Mouse (Mus musculus): ENCODE results near the gene Med31.
"Not testable (repeated sequence)": the region's sequence is repeated elsewhere in the genome, so short reads cannot be mapped to it uniquely, and the experiment has no call there.

Med31 gene

DNA sequence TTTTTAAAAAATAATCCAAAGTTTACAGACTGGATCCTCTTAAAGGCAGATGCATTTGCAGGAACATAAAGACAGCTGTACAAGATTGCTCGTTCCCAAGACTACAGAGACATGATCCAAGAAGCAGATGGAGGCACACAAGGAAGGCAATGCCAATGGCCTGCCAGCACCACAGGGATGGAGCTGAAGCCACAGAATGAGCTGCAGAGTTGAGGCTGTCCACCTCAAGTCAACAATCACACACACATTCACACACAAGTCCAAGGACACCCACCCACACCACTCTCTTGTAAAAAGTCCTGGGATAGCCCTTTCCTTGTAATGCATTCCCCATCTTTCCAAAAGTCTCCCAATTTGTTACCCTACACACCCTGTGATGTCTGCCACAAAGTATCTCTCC is 12.0 kb downstream of the Med31 start:
- DNase-seq (ENCODE audit: low read depth), result no peak

GRCm38 (mm10) chr11:72196506-72196905 is 18.9 kb downstream of the Med31 start:
- DNase-seq (ENCODE audit: low read depth), result no peak

GRCm38 (mm10) chr11:72194259-72194658 is 21.1 kb downstream of the Med31 start:
- DNase-seq (ENCODE audit: low read depth), result no peak

GRCm38 (mm10) chr11:72190857-72191256 is 24.5 kb downstream of the Med31 start:
- no peak for DNase-seq (ENCODE audit: low read depth)

DNA sequence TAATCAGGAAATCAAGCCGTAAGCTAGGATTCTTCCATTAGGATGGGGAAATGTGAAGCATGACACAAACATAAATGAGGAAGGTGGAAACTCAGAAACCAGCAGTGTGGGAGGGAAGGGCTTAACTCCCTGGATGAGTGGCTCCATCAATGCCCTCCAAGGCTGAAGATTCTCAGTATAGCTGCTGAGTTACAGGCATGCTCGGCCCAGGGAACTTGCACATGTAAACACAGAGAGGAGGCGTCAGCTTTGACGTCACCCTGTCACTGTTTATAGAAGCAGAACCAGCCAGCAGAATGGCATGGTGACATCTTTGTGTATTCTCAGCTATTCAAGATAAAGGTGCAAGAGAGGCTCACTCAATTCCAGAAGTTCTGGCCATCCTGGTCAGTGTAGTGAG is 31.1 kb downstream of the Med31 start:
- no peak for DNase-seq (ENCODE audit: low read depth)

DNA sequence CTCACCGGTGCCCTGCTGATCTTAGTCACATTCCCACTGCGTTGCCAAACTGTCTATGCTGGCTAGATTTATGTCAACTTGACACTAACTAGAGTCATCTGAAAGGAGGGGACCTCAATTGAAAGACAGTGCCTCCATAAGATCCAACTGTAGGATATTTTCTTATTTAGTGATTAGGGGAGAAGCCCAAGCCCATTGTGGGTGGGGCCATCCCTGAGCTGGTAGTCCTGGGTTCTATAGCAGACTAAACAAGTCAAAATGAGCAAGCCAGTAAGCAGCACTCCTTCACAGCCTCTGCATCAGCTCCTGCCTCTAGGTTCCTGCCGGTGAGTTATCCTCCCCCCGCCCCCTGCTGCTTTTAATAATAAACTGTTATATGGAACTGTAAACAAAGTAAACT is 34.3 kb downstream of the Med31 start:
- DNase-seq (ENCODE audit: low read depth), result no peak

- no peak for DNase-seq (ENCODE audit: low read depth)
These were observed 34.8 kb downstream of the Med31 start for GRCm38 (mm10) chr11:72180556-72180955.

GRCm38 (mm10) chr11:72176553-72176952 is 38.8 kb downstream of the Med31 start:
- DNase-seq (ENCODE audit: low read depth), result no peak

DNA sequence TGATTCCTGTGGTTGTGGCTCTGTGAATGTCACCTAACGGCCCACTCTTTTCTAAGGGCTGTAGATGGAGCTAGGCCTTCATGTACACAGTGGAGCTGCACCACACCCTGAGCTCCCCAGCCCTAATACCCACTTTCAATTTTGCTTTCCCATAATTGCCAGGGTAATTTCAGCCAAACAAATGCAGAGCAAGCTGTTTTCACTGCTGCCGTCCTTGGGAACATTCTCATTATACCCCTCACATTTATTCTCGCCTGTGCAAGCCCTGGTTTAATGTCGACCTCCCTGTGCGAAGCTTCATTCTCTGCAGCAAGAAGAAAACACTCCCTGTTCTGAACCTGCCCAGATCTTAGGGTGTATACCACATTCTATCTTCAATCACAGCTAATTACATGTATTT is 39.4 kb downstream of the Med31 start:
- DNase-seq (ENCODE audit: low read depth), result no peak

- no peak for DNase-seq (ENCODE audit: low read depth)
These were observed 40.7 kb downstream of the Med31 start for GRCm38 (mm10) chr11:72174721-72175120.

GRCm38 (mm10) chr11:72173506-72173905 is 41.9 kb downstream of the Med31 start:
- DNase-seq (ENCODE audit: low read depth), result no peak

- DNase-seq (ENCODE audit: low read depth), result not testable (repeated sequence)
These were observed 43.5 kb downstream of the Med31 start for GRCm38 (mm10) chr11:72171906-72172305.

DNA sequence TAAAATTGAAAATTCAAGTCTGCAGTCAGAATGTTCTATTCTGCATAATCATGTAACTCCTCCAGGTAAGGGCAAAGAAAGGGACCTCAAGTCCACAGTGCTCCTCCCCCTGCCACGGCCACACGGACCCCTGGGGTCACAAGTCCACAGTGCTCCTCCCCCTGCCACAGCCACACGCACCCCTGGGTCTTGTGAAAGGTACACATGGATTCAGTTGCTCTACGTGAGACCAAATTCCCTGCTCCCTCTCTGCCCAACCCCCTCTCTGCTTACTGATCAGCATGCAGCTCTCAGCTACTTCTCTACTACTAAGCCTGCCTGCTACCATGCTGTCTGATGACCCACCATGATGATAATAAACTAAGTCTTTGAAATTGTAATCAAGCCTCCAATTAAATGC is 45.5 kb downstream of the Med31 start:
- DNase-seq (ENCODE audit: low read depth), result no peak

DNA sequence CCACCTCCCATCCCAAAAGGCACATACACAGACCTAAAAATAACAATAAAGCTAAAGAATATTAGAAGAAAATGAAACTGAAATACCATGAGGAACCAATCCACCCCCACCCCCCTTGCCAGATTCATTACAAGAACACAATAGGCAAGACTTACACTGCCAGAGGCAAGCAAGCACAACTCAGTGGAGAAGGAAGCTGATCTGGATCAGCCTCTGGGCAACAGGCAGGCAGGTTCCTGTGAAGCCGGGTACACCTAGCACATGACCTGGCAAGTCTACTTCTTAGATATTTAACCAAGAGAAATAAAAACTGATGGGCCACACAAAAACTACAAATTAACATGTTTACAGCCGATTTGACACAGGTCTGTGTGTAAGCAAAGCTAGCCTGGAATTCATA is 52.2 kb downstream of the Med31 start:
- DNase-seq (ENCODE audit: low read depth), result no peak

Measured in fibroblast of lung, adult 2 months (primary cell).